Mouse (Mus musculus): ENCODE data around the gene Nup62. TPM values are rescaled to one million over a fixed set of nuclear protein-coding genes. Genes with fewer than 3 reads are reported as not detected.
A peak's percentile ranks its signal among the peaks of the same experiment; 100 is the strongest.
"Not testable (repeated sequence)": the region's sequence is repeated elsewhere in the genome, so short reads cannot be mapped to it uniquely, and the experiment has no call there.

Gene Nup62
- total RNA-seq, 2 experiments from 2014 or later: 39.8 to 126 TPM

DNA sequence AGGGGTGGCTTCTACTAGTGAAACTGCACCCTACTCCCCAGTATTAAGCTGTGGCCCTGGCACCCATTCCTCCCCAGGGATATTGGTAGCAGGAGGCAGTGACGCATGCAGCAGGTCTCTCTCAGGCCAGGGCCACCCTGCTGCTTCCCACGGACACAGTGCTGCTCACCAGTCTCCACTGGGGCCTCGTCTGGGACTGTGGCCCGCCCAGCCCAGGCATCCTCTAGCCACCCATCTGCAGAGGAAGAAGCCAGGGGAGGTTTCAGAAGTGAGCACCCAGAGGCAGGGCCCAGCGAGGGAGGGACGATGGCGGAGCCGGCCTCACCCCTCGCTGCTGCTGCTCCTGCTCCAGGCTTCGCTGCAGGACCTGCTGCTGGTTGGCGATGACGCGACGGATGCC is 47.3 kb downstream of the Nup62 start:
- ATAC-seq (replicated peaks; ENCODE audit: poor library complexity): no peak

DNA sequence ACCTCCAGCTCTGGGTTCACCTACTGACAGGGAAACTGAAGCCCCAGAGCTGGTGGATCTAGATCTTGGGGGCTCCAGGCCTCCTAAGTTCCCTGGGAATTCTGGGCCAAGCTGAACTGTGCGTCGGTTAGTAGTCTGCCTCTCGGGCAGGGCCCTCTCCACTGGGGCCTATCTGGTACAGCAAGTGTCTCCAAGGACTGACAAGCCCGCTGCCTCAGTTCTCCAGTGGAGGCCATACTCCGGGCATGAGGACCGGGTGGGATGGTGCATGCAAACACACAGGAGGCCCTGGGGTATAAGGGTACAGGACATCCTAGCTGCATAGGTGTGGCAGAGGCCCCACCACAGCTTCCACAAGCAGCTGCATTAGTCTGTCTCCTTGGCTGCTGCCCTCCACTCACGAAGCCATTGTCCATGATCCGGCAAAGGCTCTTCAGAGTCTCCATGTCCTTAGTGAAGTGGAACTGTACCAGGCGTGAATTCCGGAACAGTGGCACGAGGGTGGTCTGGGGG is 48.1 kb downstream of the Nup62 start:
- ATAC-seq (replicated peaks; ENCODE audit: poor library complexity): no peak

DNA sequence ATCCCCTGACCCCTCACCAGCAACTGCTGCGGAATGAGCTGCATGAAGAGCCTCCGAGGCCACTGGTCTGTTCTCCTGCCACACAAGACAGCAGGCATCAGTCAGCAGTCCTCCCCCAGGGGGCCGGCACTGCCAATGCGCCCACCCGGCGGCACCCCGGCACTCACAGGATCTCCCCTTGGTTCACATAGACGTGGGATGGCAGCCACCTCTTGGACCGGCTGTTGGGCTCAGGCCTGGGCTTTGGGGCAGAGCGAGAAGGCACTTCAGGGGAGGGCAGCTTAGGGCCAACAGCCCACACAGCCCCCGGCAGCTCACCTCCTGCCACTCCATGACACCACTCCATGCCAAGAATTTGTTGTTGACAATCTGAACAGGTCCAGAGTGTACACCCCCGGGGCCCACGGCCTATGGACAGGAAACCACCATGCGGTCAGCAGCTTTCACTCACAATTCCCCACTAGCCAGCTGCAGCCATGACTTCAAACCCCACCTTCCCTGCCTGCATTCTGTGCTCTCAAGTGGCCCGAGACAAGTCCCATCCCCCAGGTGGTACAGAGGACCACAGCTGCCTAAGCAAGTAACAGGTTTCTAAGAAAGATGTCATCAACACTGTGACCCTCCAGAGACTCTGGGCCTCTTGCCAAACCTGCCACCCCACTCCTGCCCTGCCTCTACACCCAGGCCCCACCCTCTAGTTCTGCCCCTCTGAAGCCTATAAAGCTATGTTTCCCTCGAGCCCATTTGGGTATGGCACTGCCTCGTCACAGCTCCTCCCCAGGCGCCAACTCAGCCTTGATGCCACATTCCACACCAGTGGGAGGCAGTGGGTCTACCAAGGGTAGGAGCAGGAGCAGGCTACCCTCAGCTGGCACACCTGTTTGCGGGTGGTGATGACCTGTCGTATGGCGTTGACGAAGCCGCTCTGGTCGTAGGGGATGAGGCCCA is 49.0 kb downstream of the Nup62 start:
- ATAC-seq (replicated peaks; ENCODE audit: poor library complexity): 0 out of 2 replicates have a peak, but pooled peaks have one; percentile 3

DNA sequence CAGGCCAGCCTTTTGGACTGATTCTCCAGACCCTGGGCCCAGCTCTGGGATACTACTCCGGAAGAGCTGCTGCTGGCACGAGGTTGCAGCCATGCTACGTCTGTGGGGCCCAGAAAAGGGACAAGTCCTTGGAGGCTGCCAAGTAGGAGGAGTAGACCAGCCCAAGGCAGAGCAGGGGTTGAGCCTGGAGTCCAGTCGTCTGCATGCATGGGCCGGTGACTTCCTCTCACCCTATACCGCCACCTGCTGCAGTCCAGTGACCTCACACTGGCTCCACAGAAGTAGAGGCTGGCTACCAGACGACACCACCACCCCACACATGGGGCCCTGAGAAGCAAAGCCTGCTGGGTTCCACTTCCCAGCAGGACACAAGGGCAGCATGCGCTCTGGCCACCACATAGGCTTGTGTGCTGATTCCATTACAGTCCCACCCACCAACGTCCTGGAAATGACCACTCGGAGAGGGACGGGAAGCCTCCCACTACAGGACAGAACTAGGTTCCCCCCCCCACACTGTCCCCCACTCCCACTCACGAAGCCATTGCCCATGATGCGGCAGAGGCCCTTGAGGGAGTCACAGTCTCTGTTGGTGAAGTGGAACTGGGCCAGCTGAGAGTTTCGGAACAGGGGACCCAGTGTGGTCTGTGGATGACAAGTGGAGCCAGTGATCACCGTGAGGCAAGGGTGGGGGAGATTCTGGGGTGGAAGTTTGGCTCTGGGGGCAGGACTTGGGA is 50.6 kb downstream of the Nup62 start:
- peak; percentile 40 for ATAC-seq (replicated peaks; ENCODE audit: poor library complexity)

DNA sequence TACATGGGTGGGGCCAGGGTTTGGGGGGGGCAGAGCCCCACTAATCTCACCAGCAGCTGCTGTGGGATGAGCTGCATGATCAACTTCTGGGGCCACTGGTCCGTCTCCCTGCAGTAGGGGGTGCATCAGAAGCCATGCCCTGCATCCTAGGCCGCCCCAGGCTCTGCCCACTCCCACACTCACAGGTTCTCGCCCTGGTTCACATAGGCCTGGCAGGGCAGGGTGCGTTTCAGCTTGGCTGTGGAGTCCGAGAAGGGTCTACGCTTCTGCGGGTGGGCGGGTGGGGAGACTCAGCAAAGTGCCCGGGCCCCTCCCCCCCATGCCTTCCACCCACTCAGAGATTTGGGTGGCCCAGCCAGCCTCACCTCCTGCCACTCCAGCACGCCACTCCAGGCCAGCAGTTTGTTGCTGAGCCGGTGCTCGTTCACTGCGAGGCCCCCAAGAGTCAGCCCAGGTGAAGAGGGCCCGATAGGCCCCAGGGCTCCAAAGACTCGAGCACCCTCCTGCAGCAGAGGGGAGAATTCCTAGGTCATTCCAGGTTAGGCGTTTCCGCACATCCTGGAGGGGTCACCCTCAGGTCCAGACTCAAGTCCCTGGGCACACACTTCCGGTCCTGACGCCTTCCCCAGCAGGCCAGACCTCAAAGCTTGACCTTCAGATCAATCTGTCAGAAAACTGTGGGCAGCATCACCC is 51.3 kb downstream of the Nup62 start:
- ATAC-seq (replicated peaks; ENCODE audit: poor library complexity): no peak

DNA sequence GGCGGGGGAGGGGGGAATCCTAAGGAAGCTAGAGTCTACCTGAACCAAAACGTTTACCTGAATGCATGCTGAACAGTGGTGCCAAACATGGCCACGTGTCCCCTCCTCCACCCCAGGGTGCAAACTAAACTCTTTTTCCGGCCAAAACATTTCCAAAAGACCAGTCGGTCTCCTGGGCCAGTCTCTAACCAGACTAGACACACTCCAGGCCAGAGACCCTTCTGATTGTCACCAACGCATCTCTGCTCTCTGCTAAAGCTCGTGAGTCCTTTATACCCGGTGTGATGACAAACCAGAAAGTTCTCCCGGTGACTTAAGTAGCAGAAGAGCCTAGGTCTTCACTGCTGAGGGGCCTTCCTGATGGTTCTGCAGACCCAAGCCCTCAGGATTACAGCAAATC is 51.9 kb downstream of the Nup62 start:
- no peak for ATAC-seq (replicated peaks; ENCODE audit: poor library complexity)

DNA sequence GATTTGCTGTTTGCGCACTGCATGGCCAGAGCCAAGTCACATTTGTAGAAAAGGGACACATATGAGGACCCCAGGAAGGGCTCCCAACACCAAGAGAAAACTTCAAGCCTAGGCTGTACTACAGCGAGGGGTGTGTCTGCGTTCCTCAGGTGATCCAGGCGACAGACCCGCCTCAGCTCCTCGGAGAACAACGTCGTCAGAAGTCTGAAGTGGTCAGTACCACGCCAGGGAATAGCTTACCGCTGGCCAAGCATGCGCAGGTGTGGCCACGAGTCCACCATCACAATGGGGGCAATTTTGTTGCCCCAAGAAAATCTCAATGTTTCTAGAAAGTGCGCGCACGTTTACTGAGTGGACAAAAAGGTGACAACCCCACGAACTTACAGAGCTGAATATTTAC is 52.6 kb downstream of the Nup62 start:
- no peak for ATAC-seq (replicated peaks; ENCODE audit: poor library complexity)

DNA sequence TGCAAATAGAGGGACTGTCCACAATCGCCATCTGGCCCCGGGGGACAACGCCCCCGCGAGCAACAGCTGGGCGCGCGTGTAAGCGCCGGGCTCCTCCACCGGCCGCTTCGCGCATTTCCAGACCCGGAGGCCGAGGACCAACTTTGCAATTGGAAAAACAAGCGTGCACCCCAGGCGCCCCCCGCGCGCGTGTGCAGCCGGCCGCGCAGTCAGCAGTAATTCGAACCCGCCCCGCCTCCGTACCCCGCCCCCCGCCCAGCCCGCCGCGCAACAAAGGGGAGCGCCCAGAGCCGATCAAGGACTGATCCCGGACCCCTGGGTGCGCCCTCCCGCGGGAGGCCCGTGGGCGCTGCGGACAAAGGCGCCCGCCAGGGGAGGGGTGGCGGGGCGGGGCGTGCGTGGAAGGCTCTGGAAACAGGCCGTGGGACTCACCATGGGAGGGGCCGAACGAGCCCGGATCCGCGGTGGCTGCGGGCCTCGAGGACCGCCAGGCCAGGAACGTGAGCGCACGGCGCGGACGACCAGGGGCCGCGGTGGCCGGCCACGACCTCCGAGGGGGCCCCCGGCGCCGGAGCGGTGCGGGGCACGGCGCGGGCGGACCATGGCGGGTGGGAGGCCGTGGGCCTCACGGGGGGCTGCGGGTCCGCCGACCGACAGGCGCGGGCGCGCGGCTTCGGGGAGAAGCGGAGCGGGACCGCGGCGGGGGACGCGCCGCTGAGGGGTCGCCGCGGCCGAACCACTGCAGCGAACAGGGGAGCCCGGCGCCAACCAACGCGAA is 53.2 kb downstream of the Nup62 start:
- ATAC-seq (replicated peaks; ENCODE audit: poor library complexity): no peak

DNA sequence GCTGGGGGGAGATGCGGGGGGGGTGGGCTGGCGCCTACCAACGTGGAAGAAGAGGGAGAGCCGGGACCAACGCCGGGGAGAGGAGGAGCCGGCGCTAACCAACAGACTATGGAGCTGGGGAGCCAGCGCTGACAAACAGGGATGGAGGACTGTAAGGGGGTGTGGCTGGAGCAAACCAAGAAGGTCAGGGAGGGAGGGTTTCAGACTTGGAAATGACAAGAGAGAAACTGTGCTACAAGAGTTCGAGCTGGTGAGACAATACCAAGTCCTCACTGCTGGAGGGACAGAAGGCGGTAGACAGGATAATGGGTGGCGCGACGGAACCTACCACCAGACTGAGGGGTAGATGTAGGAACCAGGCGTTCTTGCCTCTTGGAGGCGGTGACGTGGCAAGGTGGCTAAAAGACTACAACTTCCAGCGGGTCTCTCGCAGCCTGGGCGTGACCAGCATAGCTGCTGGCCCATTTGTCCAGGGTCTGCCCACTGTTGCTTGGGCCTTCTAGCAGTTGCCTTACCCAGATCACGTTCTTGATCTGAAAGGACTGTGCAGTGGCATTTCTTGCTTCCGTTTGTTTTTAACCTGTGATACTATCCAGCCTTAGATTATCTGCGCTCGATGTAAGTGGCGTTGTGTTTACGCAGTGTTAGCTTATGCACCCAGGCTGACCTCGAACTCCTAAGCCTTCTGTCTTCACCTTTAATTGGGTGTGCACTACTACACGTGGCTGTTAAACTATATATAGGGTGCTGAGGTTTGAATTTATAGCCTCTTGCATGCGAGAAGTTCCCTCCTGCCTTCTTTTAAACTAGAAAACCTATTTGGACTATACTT is 54.0 kb downstream of the Nup62 start, which contains the start of gene Ptov1:
Ptov1 (minus strand) TSS at position 92 of the 832 bp plus-strand sequence.
- ATAC-seq (replicated peaks; ENCODE audit: poor library complexity): peak; percentile 81

DNA sequence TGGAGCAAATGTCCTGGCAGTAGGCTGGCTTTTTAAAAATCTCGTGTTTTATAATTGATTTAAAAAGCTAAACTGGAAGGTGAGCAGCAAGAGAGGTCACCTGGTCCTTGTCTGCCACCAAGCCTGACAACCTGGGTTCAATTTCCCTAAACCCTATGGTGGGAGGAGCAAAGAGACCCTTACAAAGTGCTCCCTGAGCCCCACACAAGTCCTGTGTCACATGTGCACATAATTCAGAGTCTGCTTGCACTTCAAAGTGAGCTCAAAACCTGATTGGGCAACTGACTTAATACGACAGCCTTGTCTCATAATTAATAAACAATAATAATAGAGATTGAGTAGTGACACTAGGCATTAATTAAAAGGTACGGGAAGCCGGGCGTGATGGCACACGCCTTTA is 54.7 kb downstream of the Nup62 start:
- no peak for ATAC-seq (replicated peaks; ENCODE audit: poor library complexity)

DNA sequence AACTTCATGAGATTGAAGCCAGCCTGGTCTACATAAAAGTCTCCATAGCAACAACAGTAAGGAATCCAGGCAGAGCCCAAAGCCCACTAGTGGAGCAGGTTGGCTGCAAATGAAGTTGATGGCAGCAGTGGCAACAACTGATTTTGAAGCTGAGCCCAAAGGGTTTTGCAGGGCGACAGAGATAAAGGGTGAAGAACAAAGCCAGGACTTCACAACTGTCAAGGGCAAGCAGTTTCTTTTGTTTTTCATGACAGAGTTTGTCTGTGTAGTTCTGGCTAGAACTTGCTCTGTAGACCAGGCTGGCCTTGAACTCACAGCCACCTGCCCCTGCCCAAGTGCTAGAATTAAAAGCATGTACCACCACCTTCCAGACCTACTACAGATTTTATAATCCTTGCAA is 55.3 kb downstream of the Nup62 start:
- no peak for ATAC-seq (replicated peaks; ENCODE audit: poor library complexity)

DNA sequence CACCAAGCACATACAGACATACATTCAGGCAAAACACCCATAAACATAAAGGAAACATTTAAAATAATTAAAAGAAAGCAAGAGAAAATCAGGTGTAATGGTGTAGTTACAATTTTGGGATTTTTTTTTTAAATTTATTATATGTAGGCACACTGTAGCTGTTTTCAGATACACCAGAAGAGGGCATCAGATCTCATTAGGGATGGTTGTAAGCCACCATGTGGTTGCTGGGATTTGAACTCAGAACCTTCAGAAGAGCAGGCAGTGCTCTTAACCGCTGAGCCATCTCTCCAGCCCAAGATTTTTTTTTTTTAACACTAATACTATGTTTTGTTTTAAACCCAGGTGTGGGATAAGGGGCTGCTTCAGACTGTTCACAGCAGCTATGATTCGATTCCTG is 55.9 kb downstream of the Nup62 start:
- not testable (repeated sequence) for ATAC-seq (replicated peaks; ENCODE audit: poor library complexity)

DNA sequence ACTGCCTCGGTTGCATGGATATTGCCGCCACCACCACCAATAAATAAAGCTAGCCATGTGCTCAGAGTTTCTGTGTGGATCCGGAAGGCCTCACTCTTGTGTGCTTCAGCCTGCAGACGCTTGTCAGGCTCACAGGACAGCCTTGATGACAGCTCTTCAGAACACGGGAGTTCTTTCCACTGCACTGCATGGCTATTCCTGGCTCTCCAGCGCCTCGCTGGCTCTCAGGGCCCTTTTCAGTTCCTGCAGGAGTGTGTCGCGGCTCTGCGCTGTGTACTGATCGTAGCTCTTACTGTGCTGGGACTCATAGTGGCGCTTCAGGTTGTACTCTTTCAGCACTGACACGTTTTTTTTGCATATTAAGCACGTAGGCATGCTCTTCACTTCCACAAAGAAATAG is 61.9 kb downstream of the Nup62 start:
- no peak for ATAC-seq (replicated peaks; ENCODE audit: poor library complexity)

Other genes starting within 250 kb of the Nup62 start
- gene Napsa, start 243.7 kb upstream of the Nup62 start, total RNA-seq (2015): 219 and 232 TPM in 2 replicates
- gene Napsa, start 243.7 kb upstream of the Nup62 start, total RNA-seq (2017): 91.2 and 121 TPM in 2 replicates
- 0.25 and 0.66 TPM in 2 replicates for gene Kcnc3, start 225.4 kb upstream of the Nup62 start, total RNA-seq (2015)
- gene Kcnc3, start 225.4 kb upstream of the Nup62 start, total RNA-seq (2017): 0.04 TPM in 1 of 2 replicates, not detected in the other
- gene Myh14, start 145.2 kb upstream of the Nup62 start, total RNA-seq (2015): not detected in 2 replicates
- not detected in 2 replicates for gene Myh14, start 145.2 kb upstream of the Nup62 start, total RNA-seq (2017)
- gene Izumo2, start 107.3 kb upstream of the Nup62 start, total RNA-seq (2015): not detected in 2 replicates
- not detected in 2 replicates for gene Izumo2, start 107.3 kb upstream of the Nup62 start, total RNA-seq (2017)
- 37.1 and 37.4 TPM in 2 replicates for gene Vrk3, start 67.7 kb upstream of the Nup62 start, total RNA-seq (2015)
- 36.0 and 51.4 TPM in 2 replicates for gene Vrk3, start 67.7 kb upstream of the Nup62 start, total RNA-seq (2017)
- gene Zfp473, start 65.0 kb upstream of the Nup62 start, total RNA-seq (2015): 1.2 and 1.5 TPM in 2 replicates
- 1.0 and 2.6 TPM in 2 replicates for gene Zfp473, start 65.0 kb upstream of the Nup62 start, total RNA-seq (2017)
- gene Il4i1, start 299 bp downstream of the Nup62 start, total RNA-seq (2015): 0.17 and 1.0 TPM in 2 replicates
- gene Il4i1, start 299 bp downstream of the Nup62 start, total RNA-seq (2017): 0.17 and 0.25 TPM in 2 replicates
- 4.0 and 4.8 TPM in 2 replicates for gene Atf5, start 570 bp downstream of the Nup62 start, total RNA-seq (2015)
- gene Atf5, start 570 bp downstream of the Nup62 start, total RNA-seq (2017): 1.5 and 1.9 TPM in 2 replicates
- gene Akt1s1, start 32.9 kb downstream of the Nup62 start, total RNA-seq (2015): 8.0 and 10.4 TPM in 2 replicates
- gene Akt1s1, start 32.9 kb downstream of the Nup62 start, total RNA-seq (2017): 23.9 and 24.9 TPM in 2 replicates
- gene Tbc1d17, start 33.0 kb downstream of the Nup62 start, total RNA-seq (2015): 15.2 and 19.2 TPM in 2 replicates
- 13.6 and 13.8 TPM in 2 replicates for gene Tbc1d17, start 33.0 kb downstream of the Nup62 start, total RNA-seq (2017)
- gene Pnkp, start 41.1 kb downstream of the Nup62 start, total RNA-seq (2015): 43.4 and 49.9 TPM in 2 replicates
- 60.7 and 69.8 TPM in 2 replicates for gene Pnkp, start 41.1 kb downstream of the Nup62 start, total RNA-seq (2017)
- gene Ptov1, start 53.7 kb downstream of the Nup62 start, total RNA-seq (2015): 55.3 and 63.9 TPM in 2 replicates
- gene Ptov1, start 53.7 kb downstream of the Nup62 start, total RNA-seq (2017): 25.5 and 41.5 TPM in 2 replicates
- 26.0 and 36.8 TPM in 2 replicates for gene Med25, start 76.6 kb downstream of the Nup62 start, total RNA-seq (2015)
- gene Med25, start 76.6 kb downstream of the Nup62 start, total RNA-seq (2017): 11.4 and 14.5 TPM in 2 replicates
- 9.8 and 10.6 TPM in 2 replicates for gene Fuz, start 80.0 kb downstream of the Nup62 start, total RNA-seq (2015)
- gene Fuz, start 80.0 kb downstream of the Nup62 start, total RNA-seq (2017): 16.6 and 19.9 TPM in 2 replicates
- 36.1 and 40.4 TPM in 2 replicates for gene Ap2a1, start 113.4 kb downstream of the Nup62 start, total RNA-seq (2015)
- 25.8 and 39.8 TPM in 2 replicates for gene Ap2a1, start 113.4 kb downstream of the Nup62 start, total RNA-seq (2017)
- gene Tsks, start 127.1 kb downstream of the Nup62 start, total RNA-seq (2015): not detected in 2 replicates
- gene Tsks, start 127.1 kb downstream of the Nup62 start, total RNA-seq (2017): not detected in 2 replicates
- 0.42 and 0.54 TPM in 2 replicates for gene Cpt1c, start 158.8 kb downstream of the Nup62 start, total RNA-seq (2015)
- gene Cpt1c, start 158.8 kb downstream of the Nup62 start, total RNA-seq (2017): 0.25 and 1.6 TPM in 2 replicates
- 147 and 153 TPM in 2 replicates for gene Prmt1, start 170.5 kb downstream of the Nup62 start, total RNA-seq (2015)
- gene Prmt1, start 170.5 kb downstream of the Nup62 start, total RNA-seq (2017): 113 and 135 TPM in 2 replicates
- 71.9 and 79.5 TPM in 2 replicates for gene Irf3, start 181.6 kb downstream of the Nup62 start, total RNA-seq (2015)
- 70.4 and 89.4 TPM in 2 replicates for gene Irf3, start 181.6 kb downstream of the Nup62 start, total RNA-seq (2017)
- 22.6 and 25.9 TPM in 2 replicates for gene Bcl2l12, start 182.6 kb downstream of the Nup62 start, total RNA-seq (2015)
- 26.2 and 28.0 TPM in 2 replicates for gene Bcl2l12, start 182.6 kb downstream of the Nup62 start, total RNA-seq (2017)
- 19.5 and 21.9 TPM in 2 replicates for gene Scaf1, start 200.3 kb downstream of the Nup62 start, total RNA-seq (2015)
- 8.7 and 11.2 TPM in 2 replicates for gene Scaf1, start 200.3 kb downstream of the Nup62 start, total RNA-seq (2017)
- gene Rras, start 201.9 kb downstream of the Nup62 start, total RNA-seq (2015): 4.8 and 6.1 TPM in 2 replicates
- 1.1 TPM in 1 of 2 replicates, not detected in the other for gene Rras, start 201.9 kb downstream of the Nup62 start, total RNA-seq (2017)
- gene Prr12, start 236.8 kb downstream of the Nup62 start, total RNA-seq (2015): 20.5 and 21.7 TPM in 2 replicates
- 2.8 and 4.0 TPM in 2 replicates for gene Prr12, start 236.8 kb downstream of the Nup62 start, total RNA-seq (2017)
- 39.7 and 45.0 TPM in 2 replicates for gene Nosip, start 246.3 kb downstream of the Nup62 start, total RNA-seq (2015)
- gene Nosip, start 246.3 kb downstream of the Nup62 start, total RNA-seq (2017): 46.8 and 49.2 TPM in 2 replicates
- 2.6 and 4.7 TPM in 2 replicates for gene Prrg2, start 246.6 kb downstream of the Nup62 start, total RNA-seq (2015)
- 3.0 and 4.2 TPM in 2 replicates for gene Prrg2, start 246.6 kb downstream of the Nup62 start, total RNA-seq (2017)

All from megakaryocyte progenitor cell, adult 5-6 weeks (primary cell).